Mouse (Mus musculus): ENCODE measurements around the gene Mfsd4b5.

DNA sequence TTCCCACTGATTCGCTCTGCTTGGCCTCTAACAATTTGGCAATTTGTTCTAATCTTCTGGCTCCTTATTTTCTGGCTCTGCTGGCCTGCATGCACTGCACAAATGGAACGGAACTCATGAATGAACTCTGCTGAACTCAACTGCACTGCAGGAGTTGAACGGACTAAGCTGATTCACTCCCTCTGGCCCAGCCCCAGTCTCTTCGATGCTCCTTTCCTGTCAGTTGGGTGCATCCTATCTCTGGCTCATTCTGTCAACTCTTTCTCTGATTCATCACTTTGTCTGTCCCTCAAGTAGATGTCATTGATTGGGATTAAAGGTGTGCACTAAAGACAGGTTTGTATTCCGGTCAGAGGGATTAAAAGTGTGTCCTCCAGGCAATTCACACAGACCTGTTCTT is 40.1 kb upstream of the Mfsd4b5 start:
- TF ChIP-seq EP300 (IDR thresholded peaks at IDR 0.05; ENCODE audit: insufficient read depth, low read depth, low read length) (no peak), CTCF (IDR thresholded peaks at IDR 0.05; ENCODE audit: low read depth, low read length) (no peak)
